Mouse (Mus musculus) embryonic facial prominence, embryonic 13.5 days (tissue): ENCODE results near the gene Fkrp. TPM values are rescaled to one million over a fixed set of nuclear protein-coding genes. Genes with fewer than 3 reads are reported as not detected.

Experiments used
- ATAC-seq: fragments of 200-750 bp; cut with Nextera tagmentation; 2 replicates; pipeline ENCODE4 v1.8.0; 2017; ENCODE audit warnings: low read depth; ENCODE audit not compliant: insufficient number of reproducible peaks, insufficient read depth, low FRiP score, low TSS enrichment
- H3K27ac ChIP-seq: fragments of 300-500 bp; sonication (generic); 2 replicates; pipeline ENCODE4 v1.5.1; 2015; ENCODE audit warnings: moderate library complexity, mild to moderate bottlenecking, inconsistent platforms
- H3K27me3 ChIP-seq: fragments of 300-500 bp; sonication (generic); 2 replicates; pipeline ENCODE4 v1.6.1; 2015; ENCODE audit warnings: mild to moderate bottlenecking, inconsistent platforms
- H3K36me3 ChIP-seq: fragments of 300-500 bp; sonication (generic); 2 replicates; pipeline ENCODE4 v1.6.1; 2015; ENCODE audit warnings: mild to moderate bottlenecking, inconsistent platforms
- H3K4me1 ChIP-seq: fragments of 300-500 bp; sonication (generic); 2 replicates; pipeline ENCODE4 v1.6.1; 2015; ENCODE audit warnings: inconsistent platforms
- H3K4me2 ChIP-seq: fragments of 300-500 bp; sonication (generic); 2 replicates; pipeline ENCODE4 v1.6.1; 2015; ENCODE audit warnings: moderate library complexity, mild to moderate bottlenecking, inconsistent platforms
- H3K4me3 ChIP-seq: fragments of 300-500 bp; sonication (generic); 2 replicates; pipeline ENCODE4 v1.5.1; 2015; ENCODE audit warnings: mild to moderate bottlenecking, inconsistent platforms
- H3K9ac ChIP-seq: fragments of 300-500 bp; sonication (generic); 2 replicates; pipeline ENCODE4 v1.6.1; 2015; ENCODE audit warnings: mild to moderate bottlenecking, inconsistent platforms
- H3K9me3 ChIP-seq: fragments of 300-500 bp; sonication (generic); 2 replicates; pipeline ENCODE4 v1.6.1; 2016; ENCODE audit warnings: inconsistent platforms
- WGBS: fragments of 180-500 bp; shearing (Covaris S2); methylation state at CpG from one replicate; pipeline ENCODE4 v1.1.7; 2015; ENCODE audit warnings: mixed read lengths; 5-methylcytosine and 5-hydroxymethylcytosine counted together
- polyA plus RNA-seq: library from polyadenylated mRNA; unstranded; fragments of >200 nt; fragmentation: Nextera tagmentation; extraction: Ambion mirVana; gene quantifications from 2 replicates; pipeline ENCODE4 v1.2.1, GENCODE M21; 2015

Fkrp gene
- polyA plus RNA-seq, result 26.8 and 30.5 TPM in 2 replicates

DNA sequence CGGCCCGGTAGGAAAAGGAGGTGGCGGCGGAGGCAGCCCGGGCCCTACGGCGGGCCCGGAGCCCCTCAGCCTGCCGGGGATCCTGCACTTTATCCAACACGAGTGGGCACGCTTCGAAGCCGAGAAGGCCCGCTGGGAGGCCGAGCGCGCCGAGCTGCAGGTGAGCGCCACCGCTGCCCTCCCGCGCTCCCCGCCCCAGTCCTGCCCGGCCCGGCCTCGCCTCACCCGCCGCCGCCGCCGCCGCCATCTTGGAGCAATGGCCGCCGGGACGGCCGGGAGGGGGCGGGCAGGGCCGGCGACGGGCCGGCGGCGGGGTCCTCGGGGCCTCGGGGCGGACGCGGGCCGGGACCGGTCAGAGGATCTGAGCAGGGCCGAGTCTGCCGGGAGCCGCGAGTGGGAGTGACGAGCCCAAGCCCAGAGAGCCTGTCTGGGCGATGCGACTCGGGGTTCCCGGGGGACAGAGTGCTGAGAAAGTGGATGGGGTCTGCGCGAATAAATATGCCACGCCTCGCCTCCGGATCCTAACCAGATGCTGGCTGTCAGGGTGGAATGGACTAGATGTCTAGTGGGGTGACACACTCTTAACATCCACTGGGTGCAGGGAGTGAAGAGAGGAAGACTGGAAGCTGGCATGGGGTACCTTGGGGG, at the start of gene Fkrp:
Gene Fkrp (minus strand): TSS at position 258 of the 648 bp plus-strand sequence.
- WGBS, result 2% methylated on average over 49 of the region's 64 CpGs
- H3K4me3 ChIP-seq, result peak within 1 kb of the TSS; percentile 93
- peaks cover 13% of the 10 kb centered on the region for H3K27me3 ChIP-seq
- H3K4me1 ChIP-seq, result peaks cover 62% of the 10 kb centered on the region
- H3K36me3 ChIP-seq, result peaks cover 12% of the 10 kb centered on the region
- H3K9ac ChIP-seq, result peak within 1 kb of the TSS; percentile 100
- H3K9me3 ChIP-seq, result no peaks in the 10 kb centered on the region
- H3K4me2 ChIP-seq, result peak within 1 kb of the TSS; percentile 96
- ATAC-seq, result peak; percentile 32; the same call in 1 of the 2 replicates
- peak within 1 kb of the TSS; percentile 99 for H3K27ac ChIP-seq

DNA sequence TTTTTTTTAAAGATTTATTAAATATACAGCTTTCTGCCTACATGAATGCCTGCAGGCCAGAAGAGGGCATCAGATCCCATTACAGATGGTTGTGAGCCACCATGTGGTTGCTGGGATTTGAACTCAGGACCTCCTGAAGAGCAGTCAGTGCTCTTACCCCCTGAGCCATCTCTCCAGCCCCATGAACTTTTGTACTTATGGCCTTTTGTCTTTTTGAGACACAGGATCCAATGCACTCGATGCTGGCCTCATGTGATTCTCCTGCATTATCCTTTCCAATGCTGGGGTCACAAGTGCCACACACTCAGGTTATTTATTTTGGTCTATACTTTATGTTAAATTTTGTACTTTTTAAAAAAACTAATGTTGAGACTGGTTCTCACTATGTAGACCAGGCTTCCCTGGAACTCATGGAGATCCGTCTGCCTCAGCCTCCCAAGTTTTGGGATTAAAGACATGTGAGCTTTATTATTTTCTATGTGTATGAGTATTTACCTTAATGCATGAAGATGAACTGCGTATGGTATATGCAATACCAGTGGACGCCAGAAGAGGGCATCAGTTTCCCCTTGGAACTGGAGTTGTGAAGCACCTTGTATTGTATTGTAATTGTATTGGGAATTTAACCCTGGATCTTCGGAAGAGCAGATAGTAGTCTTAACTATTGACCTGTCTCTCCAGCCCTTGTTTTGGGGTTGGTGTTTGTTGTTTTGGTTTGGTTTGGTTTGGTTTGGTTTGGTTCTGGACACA, 43.5 kb upstream of the Fkrp start:
- no peaks in the 10 kb centered on the region for H3K27me3 ChIP-seq
- 0 out of 2 replicates have a peak, but pooled peaks cover 4% of the 10 kb centered on the region for H3K9me3 ChIP-seq
- no peak overlapping the region for H3K9ac ChIP-seq
- 34% methylated on average over 5 of the region's 5 CpGs for WGBS
- no peaks in the 10 kb centered on the region for H3K4me1 ChIP-seq
- ATAC-seq, result no peak
- no peak overlapping the region for H3K4me2 ChIP-seq
- peaks cover 85% of the 10 kb centered on the region for H3K36me3 ChIP-seq
- no peak overlapping the region for H3K27ac ChIP-seq
- no peak overlapping the region for H3K4me3 ChIP-seq

DNA sequence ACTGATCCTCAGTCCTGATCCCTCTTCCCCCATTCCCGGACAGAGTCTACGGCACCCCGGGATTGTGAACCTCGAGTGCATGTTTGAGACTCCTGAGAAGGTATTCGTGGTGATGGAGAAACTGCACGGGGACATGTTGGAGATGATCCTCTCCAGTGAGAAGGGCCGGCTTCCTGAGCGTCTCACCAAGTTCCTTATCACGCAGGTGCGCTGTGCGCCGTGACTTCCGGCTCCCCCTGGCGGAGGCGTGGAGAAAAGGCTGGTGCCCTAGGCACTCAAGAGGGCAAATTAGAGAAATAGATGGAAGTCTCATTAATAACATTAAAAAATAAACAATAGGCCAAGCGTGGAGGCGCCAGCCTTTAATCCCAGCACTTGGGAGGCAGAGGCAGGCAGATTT, 41.8 kb upstream of the Fkrp start:
- whole genome bisulfite sequencing, result 22% methylated on average over 17 of the region's 17 CpGs
- H3K4me1 ChIP-seq, result no peaks in the 10 kb centered on the region
- H3K9me3 ChIP-seq, result no peaks in the 10 kb centered on the region
- no peak overlapping the region for H3K27ac ChIP-seq
- no peak overlapping the region for H3K4me3 ChIP-seq
- H3K9ac ChIP-seq, result no peak overlapping the region
- H3K27me3 ChIP-seq, result no peaks in the 10 kb centered on the region
- peaks cover 85% of the 10 kb centered on the region for H3K36me3 ChIP-seq
- H3K4me2 ChIP-seq, result no peak overlapping the region
- ATAC-seq, result no peak

DNA sequence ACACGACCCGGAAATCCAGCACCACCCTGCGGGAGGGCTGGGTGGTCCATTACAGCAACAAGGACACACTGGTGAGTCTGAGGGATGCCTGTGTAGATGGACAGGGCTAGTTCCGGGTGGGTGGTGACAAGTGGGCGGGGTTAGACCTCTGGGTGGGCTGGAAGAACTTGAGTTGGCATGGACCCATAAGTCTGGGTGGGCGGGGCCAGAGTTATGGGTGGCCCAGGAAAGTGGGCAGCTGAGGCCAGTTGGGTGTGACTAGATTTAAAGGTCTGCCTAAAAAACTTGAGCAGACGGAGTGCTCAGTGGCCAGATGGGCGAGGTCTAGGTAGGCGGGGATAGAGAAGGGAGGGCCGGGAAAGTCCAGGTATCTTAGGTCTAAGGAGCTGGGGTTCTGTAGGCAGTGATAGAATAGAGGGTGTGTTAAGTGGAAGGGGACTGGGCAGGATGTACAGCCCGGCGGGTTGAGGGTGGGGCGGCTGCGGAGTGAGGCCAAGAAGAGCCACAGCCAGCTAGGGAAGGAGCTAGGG, 36.8 kb upstream of the Fkrp start:
- Histone ChIP-seq H3K36me3 (peaks cover 92% of the 10 kb centered on the region), H3K4me1 (no peaks in the 10 kb centered on the region), H3K9me3 (no peaks in the 10 kb centered on the region), H3K27me3 (no peaks in the 10 kb centered on the region), H3K4me2 (no peak overlapping the region), H3K27ac (no peak overlapping the region), H3K9ac (no peak overlapping the region), H3K4me3 (no peak overlapping the region)
- 0 out of 2 replicates have a peak, but pooled peaks have one; percentile 24 for ATAC-seq
- WGBS, result 84% methylated on average over 14 of the region's 14 CpGs

DNA sequence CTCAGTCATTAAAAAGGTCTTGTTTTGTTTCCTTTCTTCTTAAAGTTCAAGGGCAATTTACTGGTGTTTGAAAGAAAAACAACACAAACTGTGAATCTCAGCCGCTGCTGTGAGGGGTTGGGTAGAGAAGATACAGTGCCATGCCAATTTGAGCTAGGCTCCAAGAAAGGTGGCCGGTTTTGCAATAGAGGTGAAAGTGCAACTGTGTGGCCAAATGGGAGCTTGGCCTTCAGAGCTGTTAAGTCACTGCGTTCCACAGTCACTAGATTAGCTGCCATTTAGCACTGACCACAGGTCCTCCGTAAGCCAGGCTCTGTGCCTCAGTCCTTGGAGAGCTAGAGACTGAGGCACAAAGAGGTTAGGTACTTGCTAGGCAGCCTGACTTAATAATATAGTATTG, 35.1 kb upstream of the Fkrp start:
- no peak overlapping the region for H3K4me2 ChIP-seq
- H3K27me3 ChIP-seq, result no peaks in the 10 kb centered on the region
- ATAC-seq, result no peak
- H3K4me3 ChIP-seq, result no peak overlapping the region
- no peaks in the 10 kb centered on the region for H3K4me1 ChIP-seq
- no peaks in the 10 kb centered on the region for H3K9me3 ChIP-seq
- H3K9ac ChIP-seq, result no peak overlapping the region
- no peak overlapping the region for H3K27ac ChIP-seq
- peaks cover 75% of the 10 kb centered on the region for H3K36me3 ChIP-seq
- WGBS, result 94% methylated on average over 4 of the region's 4 CpGs

DNA sequence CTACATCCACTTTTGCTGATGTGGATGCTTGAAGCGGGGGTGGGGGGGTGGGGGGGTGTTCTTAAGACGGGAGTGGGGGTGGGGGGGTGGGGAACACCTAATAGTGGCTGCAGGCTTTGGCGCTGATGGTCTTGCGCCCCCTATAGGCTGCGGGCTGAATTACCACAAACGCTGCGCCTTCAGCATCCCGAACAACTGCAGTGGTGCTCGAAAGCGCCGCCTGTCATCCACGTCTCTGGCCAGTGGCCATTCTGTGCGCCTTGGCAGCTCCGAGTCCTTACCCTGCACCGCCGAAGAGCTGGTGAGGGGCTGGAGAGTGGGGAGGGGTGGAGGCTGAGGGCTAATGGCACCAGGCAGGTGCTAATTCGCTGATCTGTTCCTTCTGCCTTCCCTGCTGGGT, 32.0 kb upstream of the Fkrp start:
- Histone ChIP-seq H3K4me1 (peaks cover 25% of the 10 kb centered on the region), H3K36me3 (peaks cover 44% of the 10 kb centered on the region), H3K27ac (no peak overlapping the region), H3K9me3 (no peaks in the 10 kb centered on the region), H3K4me3 (no peak overlapping the region), H3K9ac (no peak overlapping the region), H3K27me3 (no peaks in the 10 kb centered on the region), H3K4me2 (no peak overlapping the region)
- 21% methylated on average over 17 of the region's 17 CpGs for WGBS
- ATAC-seq, result no peak

DNA sequence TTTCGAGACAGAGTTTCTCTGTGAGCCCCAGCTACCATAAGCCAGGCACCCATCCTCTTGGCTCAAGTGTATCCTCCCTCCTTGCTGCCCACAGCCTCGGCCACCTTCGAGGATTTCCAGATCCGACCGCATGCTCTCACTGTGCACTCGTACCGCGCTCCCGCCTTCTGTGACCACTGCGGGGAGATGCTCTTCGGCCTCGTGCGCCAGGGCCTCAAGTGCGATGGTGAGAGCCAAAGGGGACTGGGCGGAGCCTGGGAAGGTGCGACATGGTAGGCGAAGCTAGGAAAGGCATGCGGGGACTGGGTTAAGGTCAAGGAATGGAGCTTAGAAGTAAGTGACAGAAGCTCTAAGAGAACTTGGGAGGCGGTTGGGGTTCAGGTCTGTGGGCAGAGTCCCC, 31.0 kb upstream of the Fkrp start:
- Histone ChIP-seq H3K9ac (no peak overlapping the region), H3K4me1 (peaks cover 25% of the 10 kb centered on the region), H3K36me3 (peaks cover 35% of the 10 kb centered on the region), H3K4me2 (no peak overlapping the region), H3K9me3 (no peaks in the 10 kb centered on the region), H3K27ac (no peak overlapping the region), H3K4me3 (no peak overlapping the region), H3K27me3 (no peaks in the 10 kb centered on the region)
- ATAC-seq, result no peak
- 87% methylated on average over 19 of the region's 19 CpGs for WGBS

DNA sequence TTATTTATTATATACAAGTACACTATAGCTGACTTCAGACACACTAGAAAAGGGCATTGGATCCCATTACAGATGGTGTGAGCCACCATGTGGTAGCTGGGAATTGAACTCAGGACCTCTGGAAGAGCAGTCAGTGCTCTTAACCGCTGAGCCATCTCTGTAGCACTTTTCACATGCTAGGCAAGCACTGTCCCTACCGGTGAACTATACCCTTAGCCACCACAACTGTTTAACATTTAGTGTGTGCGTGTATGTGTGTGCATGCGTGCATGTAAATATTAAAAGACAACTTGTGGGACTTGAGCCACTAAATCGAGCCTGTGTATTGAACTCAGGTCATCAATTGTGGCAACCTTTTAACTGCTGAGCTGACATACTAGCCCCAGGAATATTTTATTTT, 30.2 kb upstream of the Fkrp start:
- H3K4me2 ChIP-seq, result no peak overlapping the region
- peaks cover 33% of the 10 kb centered on the region for H3K4me1 ChIP-seq
- no peak overlapping the region for H3K9ac ChIP-seq
- no peaks in the 10 kb centered on the region for H3K27me3 ChIP-seq
- no peak overlapping the region for H3K4me3 ChIP-seq
- no peaks in the 10 kb centered on the region for H3K9me3 ChIP-seq
- WGBS, result 92% methylated on average over 5 of the region's 5 CpGs
- no peak for ATAC-seq
- no peak overlapping the region for H3K27ac ChIP-seq
- peaks cover 29% of the 10 kb centered on the region for H3K36me3 ChIP-seq

DNA sequence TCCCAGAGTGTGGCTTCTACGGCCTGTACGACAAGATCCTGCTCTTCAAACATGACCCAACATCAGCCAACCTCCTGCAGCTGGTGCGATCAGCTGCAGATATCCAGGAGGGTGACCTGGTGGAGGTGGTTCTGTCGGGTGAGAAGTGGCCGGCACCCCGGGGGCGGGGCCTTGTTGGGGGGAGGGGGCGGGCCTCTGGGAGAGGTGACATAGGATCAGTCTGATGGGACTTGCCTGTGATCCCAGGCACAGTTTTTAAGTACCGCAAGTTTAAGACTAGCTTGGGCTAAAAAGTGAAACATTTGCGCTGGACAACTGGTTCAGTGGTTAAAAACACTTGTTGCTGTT, 29.3 kb upstream of the Fkrp start:
- H3K36me3 ChIP-seq, result peaks cover 32% of the 10 kb centered on the region
- WGBS, result 37% methylated on average over 10 of the region's 10 CpGs
- H3K9ac ChIP-seq, result peak overlapping the region; percentile 63
- no peak for ATAC-seq
- peak overlapping the region; percentile 63 for H3K4me3 ChIP-seq
- H3K9me3 ChIP-seq, result no peaks in the 10 kb centered on the region
- peaks cover 35% of the 10 kb centered on the region for H3K4me1 ChIP-seq
- no peaks in the 10 kb centered on the region for H3K27me3 ChIP-seq
- peak overlapping the region; percentile 94 for H3K4me2 ChIP-seq
- peak overlapping the region; percentile 82 for H3K27ac ChIP-seq

DNA sequence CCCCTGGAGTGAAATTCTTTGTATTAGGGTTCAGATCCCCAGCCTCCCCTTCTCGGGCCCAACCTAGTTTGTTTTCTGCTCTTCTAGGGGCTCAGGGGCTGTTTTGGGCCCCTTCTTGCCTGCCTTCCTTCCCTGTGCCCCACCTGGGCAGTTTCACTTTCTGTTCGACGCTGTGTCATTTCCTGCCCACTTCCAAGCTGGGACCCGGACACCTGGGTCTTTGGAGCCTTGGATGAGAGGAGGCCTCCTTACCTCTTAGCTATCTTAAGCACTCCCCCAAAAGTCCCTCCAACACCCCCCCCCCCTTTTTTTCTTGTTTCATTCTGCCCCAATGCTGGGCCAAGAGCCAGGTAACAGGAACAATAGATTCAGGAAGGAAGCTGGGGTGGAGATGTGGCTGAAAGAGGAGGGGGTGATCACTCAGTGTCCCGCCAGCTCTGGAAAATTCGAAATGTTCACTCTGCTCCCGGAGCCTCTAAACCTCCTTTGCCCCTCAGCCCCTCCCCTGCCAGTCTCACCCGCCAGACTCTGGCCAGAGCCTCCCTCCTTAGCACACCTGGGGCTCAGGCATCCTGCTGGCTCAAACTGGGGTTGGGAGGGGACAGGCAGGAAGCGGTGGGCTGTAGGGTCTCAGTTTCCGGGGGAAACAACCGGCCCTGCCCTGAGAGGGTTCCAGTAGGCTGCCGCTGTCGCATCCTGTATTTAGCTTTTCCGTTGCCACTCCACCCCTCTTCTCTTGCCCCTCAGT, 28.7 kb upstream of the Fkrp start:
- Histone ChIP-seq H3K9ac (peak overlapping the region; percentile 63), H3K4me1 (peaks cover 35% of the 10 kb centered on the region), H3K4me2 (peak overlapping the region; percentile 94), H3K9me3 (no peaks in the 10 kb centered on the region), H3K36me3 (peaks cover 32% of the 10 kb centered on the region), H3K27me3 (no peaks in the 10 kb centered on the region), H3K4me3 (peak overlapping the region; percentile 63), H3K27ac (peak overlapping the region; percentile 82)
- WGBS, result 30% methylated on average over 14 of the region's 14 CpGs
- ATAC-seq, result no peak

DNA sequence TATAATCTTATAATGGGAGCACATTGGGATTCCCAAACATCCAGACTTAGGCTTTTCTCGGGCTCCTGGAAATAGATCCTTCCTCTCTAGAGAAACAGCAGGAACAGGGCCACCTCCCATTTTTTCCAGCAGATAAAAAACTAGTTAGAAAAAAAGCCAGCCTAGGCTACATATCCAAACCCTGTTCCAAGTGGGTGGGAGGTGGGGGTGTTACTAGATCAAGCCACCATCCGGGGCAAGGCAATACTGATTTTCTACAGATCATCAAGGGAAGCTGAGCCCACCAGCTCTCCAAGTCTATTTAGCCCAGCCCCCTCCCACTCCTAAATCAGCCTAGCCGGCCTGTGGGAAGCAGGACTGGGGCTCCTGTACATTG, 28.2 kb upstream of the Fkrp start:
- H3K27me3 ChIP-seq, result no peaks in the 10 kb centered on the region
- peak overlapping the region; percentile 94 for H3K4me2 ChIP-seq
- ATAC-seq, result no peak
- H3K4me3 ChIP-seq, result peak overlapping the region; percentile 63
- peak overlapping the region; percentile 82 for H3K27ac ChIP-seq
- H3K36me3 ChIP-seq, result peaks cover 32% of the 10 kb centered on the region
- H3K9ac ChIP-seq, result peak overlapping the region; percentile 63
- WGBS, result 33% methylated on average over 3 of the region's 3 CpGs
- H3K9me3 ChIP-seq, result no peaks in the 10 kb centered on the region
- H3K4me1 ChIP-seq, result peaks cover 35% of the 10 kb centered on the region
